In genomic region chr9:121995508-121996131, GRCm38 (mm10) we compare ENCODE assay signal across 8 mouse cellular contexts. TPM values are rescaled to one million over a fixed set of nuclear protein-coding genes. Genes with fewer than 3 reads are reported as not detected.
DNase-seq lines count a peak whose midpoint lies in the region; ATAC-seq lines count a peak whose summit lies in the region.

No protein-coding gene starts in this region.

- H3K27me3 ChIP-seq in hindbrain, embryonic 11.5 days (ENCODE audit: control insufficient read depth, insufficient read depth, low read length), result no peaks in the 10 kb centered on the region
- H3K27me3 ChIP-seq in lung, embryonic 16.5 days (ENCODE audit: control insufficient read depth, insufficient read depth, low read depth, low read length), result no peaks in the 10 kb centered on the region

- H3K4me2 ChIP-seq in hindbrain, embryonic 11.5 days (replicated peaks; ENCODE audit: low read depth, low read length), result peak overlapping the region; percentile 93
- H3K4me2 ChIP-seq in lung, embryonic 16.5 days (ENCODE audit: low read depth, low read length), result peak overlapping the region; percentile 95

- ATAC-seq in hindbrain, embryonic 11.5 days (ENCODE audit: low FRiP score), result peak; percentile 88
- ATAC-seq in lung, embryonic 16.5 days (ENCODE audit: low read depth), result peak; percentile 88
- no peak for ATAC-seq in activated CD4-positive, CD25-positive, alpha-beta regulatory T cell, adult 4 months

- H3K27ac ChIP-seq in hindbrain, embryonic 11.5 days (ENCODE audit: low read depth, low read length), result no peak overlapping the region
- H3K27ac ChIP-seq in lung, embryonic 16.5 days (ENCODE audit: low read length), result no peak overlapping the region

- peak overlapping the region; percentile 68 for H3K9ac ChIP-seq in hindbrain, embryonic 11.5 days (ENCODE audit: low read depth, low read length)
- peak overlapping the region; percentile 87 for H3K9ac ChIP-seq in lung, embryonic 16.5 days (ENCODE audit: low read length)

- 0 out of 2 replicates have a peak, but pooled peaks cover 2% of the 10 kb centered on the region for H3K4me1 ChIP-seq in hindbrain, embryonic 11.5 days (replicated peaks; ENCODE audit: control insufficient read depth, insufficient read depth, low read length)
- H3K4me1 ChIP-seq in lung, embryonic 16.5 days (replicated peaks; ENCODE audit: control insufficient read depth, insufficient read depth, low read length), result peaks cover 5% of the 10 kb centered on the region

- H3K4me3 ChIP-seq in hindbrain, embryonic 11.5 days (ENCODE audit: low read depth, low read length), result peak overlapping the region; percentile 84
- peak overlapping the region; percentile 85 for H3K4me3 ChIP-seq in lung, embryonic 16.5 days (ENCODE audit: low read length)

- DNase-seq in ZHBTc4 (ENCODE audit: low read depth, low spot score), result peak; percentile 87
- DNase-seq in cerebellum, postnatal 14 days, result peak; percentile 93 to 96
- DNase-seq in frontal cortex, postnatal 25 days (ENCODE audit: low spot score in 2 of 2), result peak; percentile 70 to 76
- DNase-seq in hindbrain, embryonic 11.5 days (ENCODE audit: low spot score), result peak; percentile 87
- peak; percentile 87 to 90 for DNase-seq in layer of hippocampus, postnatal 10 days (ENCODE audit: low spot score in 2 of 2)
- peak; percentile 89 for DNase-seq in retina, postnatal 1 day

- under 1% methylated on average over 53 of the region's 53 CpGs for WGBS in hindbrain, embryonic 11.5 days
- WGBS in lung, embryonic 16.5 days, result 1% methylated on average over 52 of the region's 53 CpGs

- H3K9me3 ChIP-seq in hindbrain, embryonic 11.5 days (ENCODE audit: control insufficient read depth, low read length), result no peaks in the 10 kb centered on the region
- H3K9me3 ChIP-seq in lung, embryonic 16.5 days (ENCODE audit: control insufficient read depth, low read length), result no peaks in the 10 kb centered on the region

- no peaks in the 10 kb centered on the region for H3K36me3 ChIP-seq in hindbrain, embryonic 11.5 days (ENCODE audit: control insufficient read depth, insufficient read depth, low read length)
- no peaks in the 10 kb centered on the region for H3K36me3 ChIP-seq in lung, embryonic 16.5 days (ENCODE audit: control insufficient read depth, insufficient read depth, low read length)

RNA-seq across cellular contexts. Expression of gene Pomgnt2, which starts 1.3 kb away (rescaled TPM):
- 8.8 and 9.6 TPM in 2 replicates for polyA plus RNA-seq in hindbrain, embryonic 11.5 days (2014; fragmentation: Nextera tagmentation; extraction: Ambion mirVana)
- total RNA-seq in layer of hippocampus, postnatal 10 days (2021), result 10 to 100 TPM; 41.6 to 42.9 TPM
- 11.5 and 12.1 TPM in 2 replicates for polyA plus RNA-seq in lung, embryonic 16.5 days (2015; fragmentation: Nextera tagmentation; extraction: Ambion mirVana)
- not detected for polyA plus RNA-seq in activated CD4-positive, CD25-positive, alpha-beta regulatory T cell, adult 4 months (2017; shearing (Covaris generic))

RNA-seq across cellular contexts. Expression of gene Fam198a, which starts 44.8 kb away (rescaled TPM):
- 0.29 and 0.46 TPM in 2 replicates for polyA plus RNA-seq in hindbrain, embryonic 11.5 days (2014; fragmentation: Nextera tagmentation; extraction: Ambion mirVana)
- 1 to 10 TPM; 3.1 to 4.2 TPM for total RNA-seq in layer of hippocampus, postnatal 10 days (2021)
- polyA plus RNA-seq in lung, embryonic 16.5 days (2015; fragmentation: Nextera tagmentation; extraction: Ambion mirVana), result 2.4 and 2.7 TPM in 2 replicates
- not detected for polyA plus RNA-seq in activated CD4-positive, CD25-positive, alpha-beta regulatory T cell, adult 4 months (2017; shearing (Covaris generic))
